Mouse (Mus musculus): ENCODE data around the gene Arhgef28. TPM values are rescaled to one million over a fixed set of nuclear protein-coding genes. Genes with fewer than 3 reads are reported as not detected.
A peak's percentile ranks its signal among the peaks of the same experiment; 100 is the strongest.

The Arhgef28 gene
- polyA plus RNA-seq, 1 experiment from 2014 or later, result 10.7 TPM

DNA sequence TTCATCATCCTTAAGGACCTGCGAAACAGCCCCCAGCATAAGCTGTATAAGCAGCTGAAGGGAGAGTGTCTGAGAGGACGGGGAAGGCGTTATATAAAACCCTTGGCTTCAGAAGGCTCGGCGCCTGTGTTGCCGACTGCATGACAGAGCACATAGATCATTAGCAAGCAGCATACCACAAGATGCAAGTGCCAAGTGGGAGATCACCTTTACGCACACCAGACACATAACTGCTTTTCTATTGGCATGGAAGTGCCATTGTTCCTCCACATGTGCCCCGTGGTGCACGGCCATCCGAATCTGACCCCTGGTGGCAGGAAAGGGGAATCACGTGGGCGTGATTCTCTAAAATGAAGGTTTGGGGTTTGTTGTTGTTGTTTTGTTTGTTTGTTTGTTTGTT, 16.6 kb upstream of the Arhgef28 start:
- Histone ChIP-seq H3K4me1 (replicated peaks) (peaks cover 3% of the 10 kb centered on the region; the same call in 1 of the 2 replicates), H3K4me2 (0 out of 2 replicates have a peak overlapping the region, but pooled peaks have one; percentile 27), H3K36me3 (no peaks in the 10 kb centered on the region), H3K27ac (no peak overlapping the region), H3K9me3 (replicated peaks) (no peaks in the 10 kb centered on the region), H3K4me3 (no peak overlapping the region), H3K27me3 (no peaks in the 10 kb centered on the region), H3K9ac (no peak overlapping the region)
- WGBS, result 33% methylated on average over 12 of the region's 12 CpGs
- ATAC-seq (replicated peaks; ENCODE audit: insufficient number of reproducible peaks, insufficient read depth, low FRiP score, low read depth), result no peak

DNA sequence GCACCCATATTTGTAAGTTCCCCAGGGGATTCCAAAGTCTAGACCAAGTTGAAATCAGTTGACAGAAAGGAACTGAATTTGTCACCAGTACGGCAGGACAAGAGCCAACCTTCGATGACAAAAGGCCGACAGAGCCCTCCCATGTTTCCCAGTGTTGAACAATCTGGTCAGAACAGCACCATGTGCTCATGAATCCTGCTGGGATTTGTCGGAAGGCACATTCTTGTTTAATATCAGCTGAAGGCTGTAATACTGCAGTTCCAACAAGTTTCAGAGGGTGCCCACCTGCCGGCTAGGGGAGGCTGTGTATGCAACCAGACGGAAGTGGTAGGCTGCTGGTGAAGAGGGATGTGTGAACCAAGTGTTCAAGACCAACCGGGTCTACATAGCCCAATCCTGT, 3.9 kb upstream of the Arhgef28 start:
- ATAC-seq (replicated peaks; ENCODE audit: insufficient number of reproducible peaks, insufficient read depth, low FRiP score, low read depth), result no peak
- Histone ChIP-seq H3K4me1 (replicated peaks) (peaks cover 7% of the 10 kb centered on the region), H3K4me2 (no peak overlapping the region), H3K27ac (no peak overlapping the region), H3K9me3 (replicated peaks) (no peaks in the 10 kb centered on the region), H3K36me3 (no peaks in the 10 kb centered on the region), H3K9ac (no peak overlapping the region), H3K4me3 (no peak overlapping the region), H3K27me3 (0 out of 2 replicates have a peak, but pooled peaks cover 10% of the 10 kb centered on the region)
- 80% methylated on average over 7 of the region's 7 CpGs for WGBS

DNA sequence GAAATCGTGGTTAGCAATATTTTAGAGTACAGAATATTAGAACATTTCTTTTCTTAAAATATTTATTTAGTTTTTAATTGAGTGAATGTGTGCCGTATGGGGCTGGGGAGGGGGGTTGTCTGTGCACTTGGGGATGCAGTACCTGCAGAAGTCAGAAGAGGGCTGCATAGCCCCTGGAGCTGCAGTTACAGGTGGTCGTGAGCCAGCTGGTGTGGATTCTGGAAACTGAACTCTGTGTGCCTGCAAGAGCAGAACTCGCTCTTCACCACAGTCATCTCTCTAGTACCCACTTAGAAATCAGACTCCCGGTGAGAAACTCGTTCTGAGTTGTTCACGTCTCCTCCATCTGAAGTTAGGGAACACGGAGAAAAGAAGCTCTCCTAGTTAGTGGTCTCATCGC, 2.6 kb upstream of the Arhgef28 start:
- Histone ChIP-seq H3K27ac (no peak overlapping the region), H3K9ac (no peak overlapping the region), H3K36me3 (no peaks in the 10 kb centered on the region), H3K9me3 (replicated peaks) (no peaks in the 10 kb centered on the region), H3K4me2 (no peak overlapping the region), H3K4me1 (replicated peaks) (peaks cover 7% of the 10 kb centered on the region), H3K27me3 (0 out of 2 replicates have a peak, but pooled peaks cover 10% of the 10 kb centered on the region), H3K4me3 (no peak overlapping the region)
- ATAC-seq (replicated peaks; ENCODE audit: insufficient number of reproducible peaks, insufficient read depth, low FRiP score, low read depth), result no peak
- WGBS, result 35% methylated on average over 9 of the region's 9 CpGs

DNA sequence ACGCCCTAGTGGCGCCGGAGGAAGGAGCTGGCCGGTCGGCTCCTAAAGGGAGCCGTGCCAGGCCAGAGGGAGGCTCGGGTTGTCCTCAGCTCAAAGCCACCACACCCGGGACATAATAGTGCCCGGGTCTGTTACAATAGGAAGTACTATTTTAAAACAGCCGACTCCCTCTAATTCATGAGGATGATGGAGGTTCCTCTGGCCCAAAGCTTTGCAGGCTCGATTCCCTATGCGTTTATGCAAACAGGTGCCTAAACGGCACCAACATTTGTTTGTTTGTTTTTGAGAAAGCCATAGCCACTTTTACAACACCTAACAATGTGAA, 269 bp upstream of the Arhgef28 start:
- Histone ChIP-seq H3K9ac (peak overlapping the region; percentile 65), H3K27ac (peak overlapping the region; percentile 82), H3K36me3 (no peaks in the 10 kb centered on the region), H3K27me3 (0 out of 2 replicates have a peak, but pooled peaks cover 10% of the 10 kb centered on the region), H3K9me3 (replicated peaks) (no peaks in the 10 kb centered on the region), H3K4me1 (replicated peaks) (peaks cover 12% of the 10 kb centered on the region), H3K4me3 (peak overlapping the region; percentile 60), H3K4me2 (peak overlapping the region; percentile 87)
- ATAC-seq (replicated peaks; ENCODE audit: insufficient number of reproducible peaks, insufficient read depth, low FRiP score, low read depth), result no peak
- 3% methylated on average over 13 of the region's 13 CpGs for WGBS

DNA sequence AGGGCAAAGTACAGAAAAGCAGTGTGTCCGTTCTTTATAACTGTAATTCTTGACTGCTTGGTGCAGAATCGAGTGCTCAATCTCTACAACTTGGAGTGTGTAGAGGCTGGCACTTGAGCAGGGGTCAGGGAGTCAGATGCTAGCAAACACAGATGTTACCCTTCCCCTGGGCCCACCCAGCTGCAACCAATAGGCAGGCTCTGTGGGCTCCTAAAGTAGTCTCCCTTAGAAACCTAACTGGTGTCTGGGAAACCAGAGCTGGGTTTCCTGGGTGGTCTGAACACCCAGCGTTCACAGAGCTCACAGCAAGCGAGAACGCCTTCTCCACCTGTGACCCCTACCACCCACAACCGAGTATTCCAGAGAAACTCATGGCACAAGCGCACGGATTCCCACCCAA, 1.1 kb downstream of the Arhgef28 start:
- Histone ChIP-seq H3K4me3 (peak overlapping the region; percentile 60), H3K27me3 (0 out of 2 replicates have a peak, but pooled peaks cover 10% of the 10 kb centered on the region), H3K4me1 (replicated peaks) (peaks cover 17% of the 10 kb centered on the region), H3K9me3 (replicated peaks) (no peaks in the 10 kb centered on the region), H3K27ac (0 out of 2 replicates have a peak overlapping the region, but pooled peaks have one; percentile 82), H3K36me3 (no peaks in the 10 kb centered on the region), H3K9ac (peak overlapping the region; percentile 65; the same call in 1 of the 2 replicates), H3K4me2 (peak overlapping the region; percentile 87)
- ATAC-seq (replicated peaks; ENCODE audit: insufficient number of reproducible peaks, insufficient read depth, low FRiP score, low read depth), result no peak
- WGBS, result 45% methylated on average over 8 of the region's 8 CpGs

DNA sequence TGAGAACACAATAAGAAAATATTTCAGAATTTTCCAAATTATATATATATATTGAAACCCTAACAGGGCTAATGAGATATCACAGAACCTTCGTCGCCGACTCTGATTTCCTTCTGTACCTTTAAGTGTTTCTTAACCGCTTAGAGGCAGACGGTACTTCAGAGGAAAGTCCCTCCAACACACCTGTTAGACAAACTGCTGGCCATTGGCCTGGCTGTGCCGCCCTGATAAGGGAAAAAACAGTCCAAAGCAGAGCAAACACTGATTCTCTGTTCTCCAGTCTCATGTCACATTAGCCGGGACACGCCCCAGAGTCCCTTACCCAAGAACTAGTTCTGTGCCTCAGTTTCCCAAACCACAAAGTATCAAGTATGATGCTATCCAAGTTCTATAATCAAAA, 1.9 kb downstream of the Arhgef28 start:
- Histone ChIP-seq H3K4me1 (replicated peaks) (peaks cover 17% of the 10 kb centered on the region), H3K4me2 (peak overlapping the region; percentile 87; the same call in 1 of the 2 replicates), H3K27ac (no peak overlapping the region), H3K27me3 (0 out of 2 replicates have a peak, but pooled peaks cover 10% of the 10 kb centered on the region), H3K9ac (no peak overlapping the region), H3K36me3 (no peaks in the 10 kb centered on the region), H3K9me3 (replicated peaks) (no peaks in the 10 kb centered on the region), H3K4me3 (no peak overlapping the region)
- WGBS, result 85% methylated on average over 8 of the region's 8 CpGs
- ATAC-seq (replicated peaks; ENCODE audit: insufficient number of reproducible peaks, insufficient read depth, low FRiP score, low read depth), result no peak

DNA sequence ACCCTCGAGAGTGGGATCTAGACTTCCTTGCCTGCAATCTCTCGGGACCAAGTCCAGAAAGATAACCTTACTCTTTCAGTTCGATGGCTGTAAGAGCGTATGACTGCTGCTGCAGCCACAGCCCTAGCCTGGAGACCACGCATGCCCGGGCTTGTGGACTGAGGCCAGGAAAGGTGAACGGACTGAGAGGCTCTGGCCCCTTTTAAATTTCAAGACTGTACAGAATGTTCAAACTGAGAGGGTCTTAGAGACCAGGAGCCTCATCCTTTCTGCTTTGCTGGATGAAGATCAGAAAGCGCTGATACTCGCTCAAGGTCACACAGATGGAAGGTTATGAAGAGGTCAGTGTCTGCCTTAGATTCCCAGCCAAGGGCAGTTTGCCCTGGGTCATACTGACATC, 4.8 kb downstream of the Arhgef28 start:
- Histone ChIP-seq H3K4me1 (replicated peaks) (peaks cover 14% of the 10 kb centered on the region), H3K36me3 (no peaks in the 10 kb centered on the region), H3K27ac (no peak overlapping the region), H3K9ac (no peak overlapping the region), H3K27me3 (no peaks in the 10 kb centered on the region), H3K9me3 (replicated peaks) (no peaks in the 10 kb centered on the region), H3K4me2 (peak overlapping the region; percentile 2; the same call in 1 of the 2 replicates), H3K4me3 (no peak overlapping the region)
- WGBS, result 26% methylated on average over 9 of the region's 9 CpGs
- ATAC-seq (replicated peaks; ENCODE audit: insufficient number of reproducible peaks, insufficient read depth, low FRiP score, low read depth), result no peak

DNA sequence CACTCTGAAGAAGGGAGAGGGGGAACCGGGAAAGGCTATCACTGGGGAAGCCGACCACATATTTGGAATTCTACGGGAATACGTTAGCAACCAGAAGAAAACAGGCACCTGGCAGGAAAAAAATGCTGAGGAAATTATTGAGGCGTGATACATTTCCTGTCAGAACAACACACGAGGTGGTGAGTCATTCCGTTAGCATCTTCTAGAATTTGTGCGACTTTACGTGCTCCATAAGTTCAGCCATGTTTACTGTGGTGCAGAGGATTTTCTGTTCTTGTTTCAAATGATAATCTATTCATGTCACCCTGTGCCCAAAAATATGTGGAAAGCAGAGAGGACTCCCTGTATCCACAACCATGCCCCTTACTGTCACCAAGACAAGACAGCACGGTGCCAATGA, 13.6 kb downstream of the Arhgef28 start:
- WGBS, result 40% methylated on average over 10 of the region's 10 CpGs
- no peak for ATAC-seq (replicated peaks; ENCODE audit: insufficient number of reproducible peaks, insufficient read depth, low FRiP score, low read depth)
- H3K9me3 ChIP-seq (replicated peaks), result no peaks in the 10 kb centered on the region
- H3K27ac ChIP-seq, result 0 out of 2 replicates have a peak overlapping the region, but pooled peaks have one; percentile 20
- H3K36me3 ChIP-seq, result no peaks in the 10 kb centered on the region
- H3K4me2 ChIP-seq, result no peak overlapping the region
- no peaks in the 10 kb centered on the region for H3K27me3 ChIP-seq
- H3K4me3 ChIP-seq, result no peak overlapping the region
- 0 out of 2 replicates have a peak, but pooled peaks cover 4% of the 10 kb centered on the region for H3K4me1 ChIP-seq (replicated peaks)
- H3K9ac ChIP-seq, result no peak overlapping the region

DNA sequence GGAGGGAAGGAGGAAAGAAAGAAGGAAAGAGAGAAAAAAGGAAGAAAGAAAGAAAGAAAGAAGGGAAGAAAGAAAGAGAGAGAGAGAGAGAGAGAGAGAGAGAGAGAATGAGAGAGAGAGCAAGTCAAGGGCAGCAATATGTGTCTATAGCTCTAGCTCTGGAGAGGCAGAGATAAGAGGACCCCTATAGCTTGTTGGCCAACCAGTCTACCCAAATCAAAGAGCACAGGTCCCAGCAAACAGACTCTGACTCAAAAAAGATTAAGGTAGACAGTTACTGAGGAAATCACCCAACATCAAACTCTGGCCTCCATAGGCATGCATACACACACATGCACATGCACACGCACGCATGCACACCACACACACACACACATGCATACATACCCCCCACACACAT, 17.7 kb downstream of the Arhgef28 start:
- H3K4me3 ChIP-seq, result no peak overlapping the region
- H3K9me3 ChIP-seq (replicated peaks), result no peaks in the 10 kb centered on the region
- no peak overlapping the region for H3K4me2 ChIP-seq
- ATAC-seq (replicated peaks; ENCODE audit: insufficient number of reproducible peaks, insufficient read depth, low FRiP score, low read depth), result no peak
- no peak overlapping the region for H3K27ac ChIP-seq
- no peaks in the 10 kb centered on the region for H3K36me3 ChIP-seq
- H3K27me3 ChIP-seq, result no peaks in the 10 kb centered on the region
- H3K4me1 ChIP-seq (replicated peaks), result peaks cover 10% of the 10 kb centered on the region
- H3K9ac ChIP-seq, result no peak overlapping the region
- 91% methylated on average over 2 of the region's 2 CpGs for WGBS

DNA sequence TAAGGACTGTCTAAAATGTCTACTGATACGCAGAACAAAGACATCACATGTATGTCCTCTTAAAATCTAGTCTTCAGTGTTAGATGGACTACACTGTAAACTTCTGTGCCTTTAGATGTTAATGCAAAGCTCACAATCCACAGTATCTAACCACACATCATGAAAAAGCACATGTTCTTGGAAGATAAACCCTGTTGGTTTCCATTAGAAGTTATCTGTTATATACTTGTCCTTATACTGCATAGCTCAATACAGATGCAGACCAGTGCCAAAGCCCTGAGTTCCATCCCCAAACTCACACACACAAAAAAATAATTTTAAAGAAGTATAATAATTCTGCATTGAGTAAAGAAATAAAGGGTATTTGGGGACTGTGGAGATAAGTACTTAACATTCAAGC, 18.3 kb downstream of the Arhgef28 start:
- Histone ChIP-seq H3K4me1 (replicated peaks) (peaks cover 10% of the 10 kb centered on the region), H3K36me3 (no peaks in the 10 kb centered on the region), H3K27ac (no peak overlapping the region), H3K4me2 (no peak overlapping the region), H3K9ac (no peak overlapping the region), H3K27me3 (no peaks in the 10 kb centered on the region), H3K9me3 (replicated peaks) (no peaks in the 10 kb centered on the region), H3K4me3 (no peak overlapping the region)
- ATAC-seq (replicated peaks; ENCODE audit: insufficient number of reproducible peaks, insufficient read depth, low FRiP score, low read depth), result no peak
- 95% methylated on average over 1 of the region's 1 CpGs for WGBS

DNA sequence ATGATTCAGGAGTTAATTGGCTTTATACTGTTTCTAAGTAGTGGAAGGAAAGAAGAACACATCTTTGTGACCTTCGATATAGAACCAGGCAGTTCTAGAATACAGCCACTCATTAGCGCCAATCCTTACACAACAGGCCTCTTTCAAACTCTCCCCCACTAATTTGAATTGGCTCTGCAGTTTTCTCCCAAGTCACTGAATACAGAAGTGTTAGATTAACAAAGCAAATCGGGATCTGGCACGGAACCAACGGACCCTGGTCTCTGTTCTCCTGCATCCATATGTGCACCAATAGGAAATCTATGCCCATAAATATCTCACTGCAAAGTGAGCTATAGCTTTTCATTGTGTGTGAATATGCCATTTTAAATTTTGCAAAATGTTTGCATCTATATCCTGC, 20.1 kb downstream of the Arhgef28 start:
- peaks cover 7% of the 10 kb centered on the region for H3K4me1 ChIP-seq (replicated peaks)
- no peak overlapping the region for H3K4me2 ChIP-seq
- no peak overlapping the region for H3K9ac ChIP-seq
- no peak for ATAC-seq (replicated peaks; ENCODE audit: insufficient number of reproducible peaks, insufficient read depth, low FRiP score, low read depth)
- H3K27ac ChIP-seq, result no peak overlapping the region
- H3K27me3 ChIP-seq, result no peaks in the 10 kb centered on the region
- 68% methylated on average over 5 of the region's 5 CpGs for WGBS
- H3K9me3 ChIP-seq (replicated peaks), result no peaks in the 10 kb centered on the region
- no peaks in the 10 kb centered on the region for H3K36me3 ChIP-seq
- no peak overlapping the region for H3K4me3 ChIP-seq

DNA sequence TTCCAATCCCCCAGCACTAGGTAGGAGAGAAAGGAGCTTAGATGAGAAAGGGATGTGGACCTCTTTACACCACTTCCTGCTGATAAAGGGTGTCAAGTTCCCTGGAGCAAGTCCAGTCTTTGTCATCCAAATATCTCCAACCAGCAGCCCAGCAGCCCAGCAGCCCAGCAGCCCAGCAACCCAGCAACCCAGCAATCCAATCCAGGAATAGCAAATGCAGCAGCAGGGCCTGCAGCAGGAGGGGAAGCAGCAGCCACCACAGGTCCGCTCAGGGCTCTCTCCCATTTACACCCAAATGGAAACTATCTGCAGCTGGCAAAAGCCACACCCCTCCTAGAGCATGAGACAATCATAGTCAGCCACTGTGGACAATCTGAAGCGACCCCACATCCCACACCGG, 21.6 kb downstream of the Arhgef28 start:
- H3K9me3 ChIP-seq (replicated peaks), result no peaks in the 10 kb centered on the region
- no peak overlapping the region for H3K4me3 ChIP-seq
- ATAC-seq (replicated peaks; ENCODE audit: insufficient number of reproducible peaks, insufficient read depth, low FRiP score, low read depth), result 0 out of 2 replicates have a peak, but pooled peaks have one; percentile 43
- H3K27me3 ChIP-seq, result no peaks in the 10 kb centered on the region
- 40% methylated on average over 3 of the region's 3 CpGs for WGBS
- no peak overlapping the region for H3K27ac ChIP-seq
- H3K36me3 ChIP-seq, result no peaks in the 10 kb centered on the region
- H3K4me2 ChIP-seq, result no peak overlapping the region
- no peak overlapping the region for H3K9ac ChIP-seq
- H3K4me1 ChIP-seq (replicated peaks), result peaks cover 7% of the 10 kb centered on the region
